Mouse (Mus musculus): Measurements from ENCODE around the gene Olfr102. TPM values are rescaled to one million over a fixed set of nuclear protein-coding genes. Genes with fewer than 3 reads are reported as not detected.

The Olfr102 gene
- not detected in 2 replicates for total RNA-seq (2012; rRNA removed)
- not detected in 2 replicates for total RNA-seq (2014; rRNA removed)
- polyA plus RNA-seq (2012; ENCODE audit: insufficient read length, low read depth), result not detected in 2 replicates

GRCm38 (mm10) chr17:37316954-37317353, at the start of gene Olfr102:
Olfr102 (minus strand) TSS chr17:37317054.
- H3K4me2 ChIP-seq (ENCODE audit: insufficient read depth, low read depth, poor library complexity, severe bottlenecking), result no peak within 1 kb of the TSS
- no peak within 1 kb of the TSS for H3K9ac ChIP-seq (ENCODE audit: insufficient read depth, low read depth)
- H3K4me3 ChIP-seq (replicated peaks in 1 of 3; ENCODE audit: low read depth in 2 of 3, low read length in 2 of 3, poor library complexity in 1 of 3), result no peak within 1 kb of the TSS
- in situ Hi-C loops (cut with MboI; ENCODE audit: low pct_ligation_motif_present, low pct_unique_long_range_greater_than_20kb, low sequenced_read_pairs), result no loop called here
- H3K36me3 ChIP-seq (replicated peaks in 1 of 2; ENCODE audit: control insufficient read depth in 1 of 2, insufficient read depth in 1 of 2, low read length in 1 of 2), result no peaks in the 10 kb centered on the region
- no peaks in the 10 kb centered on the region for H3K4me1 ChIP-seq (ENCODE audit: control insufficient read depth in 1 of 2, insufficient read depth in 2 of 2)
- TF ChIP-seq JUND (conservative IDR thresholded peaks at IDR 0.05; ENCODE audit: low read depth, low read length), result no peak
- no peak for TF ChIP-seq ZNF384 (IDR thresholded peaks at IDR 0.05; ENCODE audit: low read depth, low read length)
- TF ChIP-seq ZKSCAN1 (IDR thresholded peaks at IDR 0.05; ENCODE audit: borderline replicate concordance, low read depth, low read length), result no peak
- no peak for TF ChIP-seq CTCF (conservative IDR thresholded peaks at IDR 0.05 in 1 of 2, IDR thresholded peaks at IDR 0.05 in 1 of 2; ENCODE audit: low read depth in 2 of 2, low read length in 2 of 2)
- no peak for TF ChIP-seq TCF12 (IDR thresholded peaks at IDR 0.05; ENCODE audit: low read depth, low read length)
- TF ChIP-seq UBTF (IDR thresholded peaks at IDR 0.05; ENCODE audit: low read depth, low read length), result no peak
- TF ChIP-seq POLR2A (IDR thresholded peaks at IDR 0.05; ENCODE audit: low read depth, low read length), result no peak
- no peak for TF ChIP-seq POLR2AphosphoS2 (IDR thresholded peaks at IDR 0.05; ENCODE audit: low read depth, low read length)
- H3K27ac ChIP-seq (ENCODE audit: insufficient read depth, low read depth), result no peak within 1 kb of the TSS
- no peak for DNase-seq (ENCODE audit: extremely low read depth)
- peaks cover 17% of the 10 kb centered on the region for H3K27me3 ChIP-seq (replicated peaks)
- dilution Hi-C loops (cut with MboI; ENCODE audit: extremely low pct_ligation_motif_present, extremely low pct_unique_long_range_greater_than_20kb, low sequenced_read_pairs), result no loop called here
- no peaks in the 10 kb centered on the region for H3K79me2 ChIP-seq (replicated peaks; ENCODE audit: control insufficient read depth, extremely low read depth, insufficient read depth, poor library complexity, severe bottlenecking)
- H3K9me3 ChIP-seq (replicated peaks; ENCODE audit: low read length), result no peaks in the 10 kb centered on the region

DNA sequence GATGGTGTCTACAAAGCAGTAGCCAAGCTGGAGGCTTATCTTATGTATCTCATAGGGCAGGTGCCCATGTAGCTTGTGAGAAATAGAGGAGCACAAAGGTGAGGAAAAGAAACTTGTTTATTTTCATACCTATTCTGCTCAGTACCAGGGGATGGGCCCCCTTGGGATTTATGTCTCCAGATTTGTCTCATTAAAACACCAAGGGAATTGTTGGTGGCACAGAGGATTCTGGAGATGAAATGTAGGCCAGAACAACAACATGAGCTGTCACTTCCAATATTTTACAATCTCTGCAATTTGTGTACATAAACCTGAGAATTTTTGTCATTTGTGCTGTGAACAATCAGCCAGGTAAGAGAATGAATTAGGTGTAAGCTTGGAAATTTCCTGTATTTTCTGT, 42.4 kb upstream of the Olfr102 start, which contains the start of gene Olfr104-ps:
Gene Olfr104-ps (plus strand): TSS at position 301 of the 400 bp plus-strand sequence.
- no peak for TF ChIP-seq RCOR1 (conservative IDR thresholded peaks at IDR 0.05; ENCODE audit: low read depth, low read length)
- no peak for TF ChIP-seq SMC3 (IDR thresholded peaks at IDR 0.05; ENCODE audit: low read depth, low read length)
- no peak for TF ChIP-seq MXI1 (IDR thresholded peaks at IDR 0.05; ENCODE audit: low read depth, low read length)
- no peak for TF ChIP-seq TCF12 (IDR thresholded peaks at IDR 0.05; ENCODE audit: low read depth, low read length)
- TF ChIP-seq CHD1 (IDR thresholded peaks at IDR 0.05; ENCODE audit: low read depth, low read length), result no peak
- TF ChIP-seq UBTF (IDR thresholded peaks at IDR 0.05; ENCODE audit: low read depth, low read length), result no peak
- TF ChIP-seq ZNF384 (IDR thresholded peaks at IDR 0.05; ENCODE audit: low read depth, low read length), result no peak
- TF ChIP-seq E2F4 (IDR thresholded peaks at IDR 0.05; ENCODE audit: insufficient replicate concordance, low read depth, low read length), result no peak
- TF ChIP-seq MAX (IDR thresholded peaks at IDR 0.05; ENCODE audit: low read length), result no peak
- TF ChIP-seq EP300 (IDR thresholded peaks at IDR 0.05; ENCODE audit: low read length), result no peak
- no peak for TF ChIP-seq USF2 (conservative IDR thresholded peaks at IDR 0.05; ENCODE audit: low read depth, low read length)
- no peak for TF ChIP-seq MAZ (IDR thresholded peaks at IDR 0.05; ENCODE audit: low read depth, low read length)
- no peak for TF ChIP-seq USF1 (IDR thresholded peaks at IDR 0.05; ENCODE audit: low read depth, low read length)
- no peak for TF ChIP-seq ZC3H11A (IDR thresholded peaks at IDR 0.05; ENCODE audit: low read depth, low read length)
- TF ChIP-seq ETS1 (conservative IDR thresholded peaks at IDR 0.05; ENCODE audit: low read depth, low read length), result no peak
- TF ChIP-seq HCFC1 (IDR thresholded peaks at IDR 0.05; ENCODE audit: low read depth, low read length), result no peak
- TF ChIP-seq NRF1 (IDR thresholded peaks at IDR 0.05; ENCODE audit: low read depth, low read length), result no peak
- TF ChIP-seq ELF1 (IDR thresholded peaks at IDR 0.05; ENCODE audit: low read depth, low read length), result no peak
- no peak for TF ChIP-seq POLR2A (IDR thresholded peaks at IDR 0.05; ENCODE audit: low read depth, low read length)
- H3K4me1 ChIP-seq (ENCODE audit: control insufficient read depth in 1 of 2, insufficient read depth in 2 of 2), result no peaks in the 10 kb centered on the region

More for the DNA sequence above, 42.4 kb upstream of the Olfr102 start, which contains the start of gene Olfr104-ps:
- Histone ChIP-seq H3K9me3 (replicated peaks; ENCODE audit: low read length) (no peaks in the 10 kb centered on the region), H3K27me3 (replicated peaks) (peaks cover 4% of the 10 kb centered on the region), H3K27ac (ENCODE audit: insufficient read depth, low read depth) (no peak within 1 kb of the TSS), H3K36me3 (replicated peaks in 1 of 2; ENCODE audit: control insufficient read depth in 1 of 2, insufficient read depth in 1 of 2, low read length in 1 of 2) (no peaks in the 10 kb centered on the region), H3K4me3 (replicated peaks in 1 of 3; ENCODE audit: low read depth in 2 of 3, low read length in 2 of 3, poor library complexity in 1 of 3) (no peak within 1 kb of the TSS), H3K79me2 (replicated peaks; ENCODE audit: control insufficient read depth, extremely low read depth, insufficient read depth, poor library complexity, severe bottlenecking) (no peaks in the 10 kb centered on the region), H3K4me2 (ENCODE audit: insufficient read depth, low read depth, poor library complexity, severe bottlenecking) (no peak within 1 kb of the TSS), H3K9ac (ENCODE audit: insufficient read depth, low read depth) (no peak within 1 kb of the TSS)
- dilution Hi-C loops (cut with MboI; ENCODE audit: extremely low pct_ligation_motif_present, extremely low pct_unique_long_range_greater_than_20kb, low sequenced_read_pairs), result no loop called here
- no peak for DNase-seq (ENCODE audit: extremely low read depth)
- in situ Hi-C loops (cut with MboI; ENCODE audit: low pct_ligation_motif_present, low pct_unique_long_range_greater_than_20kb, low sequenced_read_pairs), result no loop called here
